Mouse (Mus musculus): Measurements from ENCODE around the gene Skor1.

Skor1 gene

GRCm38 (mm10) chr9:63150086-63150800, 1.5 kb upstream of the Skor1 start:
- DNase-seq (ENCODE audit: inconsistent age in 2 of 2, low spot score in 1 of 2): no peak

DNA sequence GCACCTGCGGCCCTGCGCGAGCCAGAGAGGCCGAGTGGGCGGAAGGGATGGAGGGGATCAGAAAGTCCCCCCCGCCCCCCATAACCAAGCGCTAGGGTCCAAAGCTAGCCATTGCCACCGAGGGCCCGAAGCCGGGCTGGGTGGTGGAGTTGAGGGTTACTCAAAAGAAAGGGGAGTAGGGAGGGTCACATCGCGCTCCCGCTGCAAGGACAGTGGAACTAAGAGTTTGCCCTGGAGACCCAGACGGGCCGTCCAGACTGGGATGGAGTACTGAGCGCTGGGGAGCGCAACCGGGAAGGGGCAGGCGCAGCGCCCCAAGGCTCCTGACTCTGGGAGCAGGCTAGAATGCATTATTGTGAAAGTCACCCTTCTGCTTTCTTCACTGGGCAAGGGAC, 608 bp upstream of the Skor1 start:
- no peak for DNase-seq (ENCODE audit: inconsistent age in 2 of 2, low spot score in 1 of 2)

GRCm38 (mm10) chr9:63147786-63148409, 863 bp downstream of the Skor1 start:
- no peak for DNase-seq (ENCODE audit: inconsistent age in 2 of 2, low spot score in 1 of 2)

- DNase-seq (ENCODE audit: inconsistent age in 2 of 2, low spot score in 1 of 2): no peak
Observed at GRCm38 (mm10) chr9:63147296-63147695, 1.5 kb downstream of the Skor1 start.

DNA sequence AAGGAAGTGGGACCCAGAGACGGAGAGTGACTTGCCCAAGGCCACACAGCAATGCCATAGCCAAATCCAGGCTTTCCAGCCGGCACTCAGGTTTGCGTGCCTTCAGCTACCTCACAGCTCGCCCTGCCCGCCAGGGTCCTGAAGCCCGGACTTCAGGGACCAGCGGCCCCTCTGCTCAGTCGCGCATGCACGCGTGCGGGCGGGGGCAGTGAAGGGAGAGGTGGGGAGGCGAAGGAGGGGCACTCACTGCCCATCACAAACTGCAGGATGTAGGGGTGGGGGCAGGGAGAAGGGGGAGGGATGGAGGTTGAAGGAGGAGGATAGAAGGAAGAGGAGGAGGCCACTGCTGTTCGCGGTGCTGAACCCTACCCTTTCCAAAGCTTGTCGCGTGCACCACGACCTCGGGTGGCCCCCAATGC, 1.9 kb downstream of the Skor1 start:
- DNase-seq (ENCODE audit: inconsistent age in 2 of 2, low spot score in 1 of 2): peak in 1 of 2 experiments; percentile 34

DNA sequence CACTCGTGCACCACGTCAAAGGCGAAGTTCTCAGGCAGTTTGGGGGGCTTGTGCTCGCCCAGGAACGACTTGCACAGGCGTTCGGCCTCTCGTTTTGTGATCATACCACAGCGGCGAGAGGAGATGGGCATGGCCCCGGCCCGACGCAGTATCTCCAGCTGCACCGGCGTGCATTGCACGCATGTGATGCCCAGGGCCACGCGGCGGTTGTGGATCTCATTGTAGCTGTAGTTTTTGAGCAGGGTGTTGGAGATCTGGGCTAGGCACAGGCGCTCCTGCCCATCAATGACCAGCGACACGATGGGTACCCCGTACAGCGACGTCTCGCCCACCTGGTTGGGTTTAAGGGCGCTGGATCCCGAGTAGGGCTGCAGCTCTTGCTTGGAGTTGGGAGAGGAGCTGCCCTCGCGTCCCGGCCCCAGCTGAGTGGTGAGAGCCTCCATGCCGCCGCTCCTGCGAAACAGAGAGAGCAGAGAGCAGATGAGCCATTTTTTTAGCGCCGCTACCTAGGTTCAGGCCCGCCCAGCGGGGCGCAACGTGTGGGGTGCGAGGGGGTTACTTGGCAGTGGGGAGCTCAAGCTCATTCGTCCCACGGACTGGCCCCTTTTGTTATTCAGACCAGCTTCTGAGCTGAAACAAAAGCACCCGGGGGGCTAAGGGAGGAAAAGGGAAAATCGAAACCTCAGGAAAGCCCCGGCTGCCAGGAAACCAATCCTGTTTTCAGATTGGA, 2.5 kb downstream of the Skor1 start:
- peak in 1 of 2 experiments; percentile 45 for DNase-seq (ENCODE audit: inconsistent age in 2 of 2, low spot score in 1 of 2)

GRCm38 (mm10) chr9:63145249-63146125, 3.3 kb downstream of the Skor1 start:
- DNase-seq (ENCODE audit: inconsistent age in 2 of 2, low spot score in 1 of 2): peak in 1 of 2 experiments; percentile 37

DNA sequence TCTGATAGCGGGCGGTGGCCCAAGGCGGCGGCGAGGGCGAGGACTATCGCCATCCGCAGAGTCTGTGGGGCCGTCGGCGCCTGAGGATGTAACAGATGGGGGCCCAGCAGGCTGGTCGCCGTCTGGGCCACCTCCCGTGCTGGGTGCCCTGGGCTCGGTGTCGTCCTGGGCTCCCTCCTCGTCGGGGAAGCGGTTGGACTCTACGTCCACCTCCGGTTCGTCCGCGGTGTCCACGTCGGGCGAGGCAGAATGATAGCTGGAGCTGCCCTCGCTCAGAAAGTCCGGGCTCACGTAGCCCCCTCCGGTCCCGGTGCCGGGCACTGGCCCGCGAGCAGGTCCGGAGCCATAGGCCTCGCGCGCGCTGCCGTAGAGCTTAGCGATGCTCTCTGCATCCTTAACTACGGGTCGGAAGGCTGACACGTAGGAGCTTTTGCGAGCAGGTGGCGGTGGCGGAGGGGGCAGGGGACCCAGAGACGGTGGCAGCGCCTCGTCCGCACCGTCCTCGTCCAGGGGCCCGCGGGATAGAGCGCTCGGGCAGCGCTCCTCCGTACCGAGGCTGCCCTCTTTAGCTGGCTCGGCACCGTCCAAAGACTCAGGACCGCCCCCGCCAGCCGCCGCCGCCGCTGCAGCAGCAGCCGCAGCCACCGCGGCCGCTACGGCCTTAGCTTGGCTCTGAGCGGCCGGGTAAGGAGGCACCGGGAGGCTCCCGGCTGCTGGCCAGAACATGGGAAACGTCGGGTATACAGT, 4.1 kb downstream of the Skor1 start:
- DNase-seq (ENCODE audit: inconsistent age in 2 of 2, low spot score in 1 of 2): no peak

GRCm38 (mm10) chr9:63143641-63144501, 4.9 kb downstream of the Skor1 start:
- no peak for DNase-seq (ENCODE audit: inconsistent age in 2 of 2, low spot score in 1 of 2)

DNA sequence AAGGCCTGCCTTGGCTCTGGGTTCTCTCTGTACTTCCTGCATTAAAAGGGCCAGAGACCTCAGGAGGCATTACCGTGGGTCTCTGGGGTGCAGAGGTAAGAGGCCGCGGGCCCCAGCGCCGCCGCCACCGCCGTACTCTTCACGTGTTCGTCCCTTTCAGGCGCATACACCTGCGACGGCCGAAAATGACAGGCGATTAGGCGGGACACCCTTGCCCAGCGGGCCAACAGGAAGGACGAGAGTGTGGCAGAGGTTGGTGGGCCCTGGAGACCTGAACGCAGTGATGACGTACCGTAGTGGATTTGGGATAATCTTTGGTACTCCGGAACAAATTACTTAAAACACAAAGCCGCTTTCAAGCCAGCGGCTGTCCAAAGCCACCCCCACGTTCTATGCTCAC, 5.5 kb downstream of the Skor1 start:
- DNase-seq (ENCODE audit: inconsistent age in 2 of 2, low spot score in 1 of 2): no peak

- no peak for DNase-seq (ENCODE audit: inconsistent age in 2 of 2, low spot score in 1 of 2)
Observed at GRCm38 (mm10) chr9:63142335-63143036, 6.3 kb downstream of the Skor1 start.

GRCm38 (mm10) chr9:63141641-63142334, 7.0 kb downstream of the Skor1 start:
- DNase-seq (ENCODE audit: inconsistent age in 2 of 2, low spot score in 1 of 2): no peak

- no peak for DNase-seq (ENCODE audit: inconsistent age in 2 of 2, low spot score in 1 of 2)
Observed at GRCm38 (mm10) chr9:63140211-63140610, 8.6 kb downstream of the Skor1 start.

- DNase-seq (ENCODE audit: inconsistent age in 2 of 2, low spot score in 1 of 2): no peak
Observed at GRCm38 (mm10) chr9:63139661-63140060, 9.1 kb downstream of the Skor1 start.

- peak in 1 of 2 experiments; percentile 52 for DNase-seq (ENCODE audit: inconsistent age in 2 of 2, low spot score in 1 of 2)
Observed at GRCm38 (mm10) chr9:63138481-63138967, 10.2 kb downstream of the Skor1 start.

DNA sequence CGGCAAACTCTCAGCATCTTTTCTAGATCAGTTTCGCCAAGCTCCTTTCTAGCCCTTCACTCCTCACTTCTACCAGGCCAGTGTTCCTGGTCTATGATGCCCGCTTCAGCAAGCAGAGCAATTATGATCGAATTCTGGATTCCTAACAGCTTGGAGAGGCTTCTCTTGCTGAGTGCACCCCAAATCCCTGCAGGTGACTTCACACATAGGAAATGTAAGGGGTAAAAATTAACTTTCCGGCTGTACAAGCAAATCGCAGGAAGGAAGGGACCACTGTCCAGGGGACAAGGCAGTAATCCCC, 11.2 kb downstream of the Skor1 start:
- no peak for DNase-seq (ENCODE audit: inconsistent age in 2 of 2, low spot score in 1 of 2)

GRCm38 (mm10) chr9:63136756-63137614, 11.8 kb downstream of the Skor1 start:
- no peak for DNase-seq (ENCODE audit: inconsistent age in 2 of 2, low spot score in 1 of 2)
